Mouse (Mus musculus): ENCODE measurements around the gene Flt3l. TPM values are rescaled to one million over a fixed set of nuclear protein-coding genes. Genes with fewer than 3 reads are reported as not detected.

Gene Flt3l
- total and polyA plus RNA-seq, 2 experiments, result 3.2 to 30.8 TPM

DNA sequence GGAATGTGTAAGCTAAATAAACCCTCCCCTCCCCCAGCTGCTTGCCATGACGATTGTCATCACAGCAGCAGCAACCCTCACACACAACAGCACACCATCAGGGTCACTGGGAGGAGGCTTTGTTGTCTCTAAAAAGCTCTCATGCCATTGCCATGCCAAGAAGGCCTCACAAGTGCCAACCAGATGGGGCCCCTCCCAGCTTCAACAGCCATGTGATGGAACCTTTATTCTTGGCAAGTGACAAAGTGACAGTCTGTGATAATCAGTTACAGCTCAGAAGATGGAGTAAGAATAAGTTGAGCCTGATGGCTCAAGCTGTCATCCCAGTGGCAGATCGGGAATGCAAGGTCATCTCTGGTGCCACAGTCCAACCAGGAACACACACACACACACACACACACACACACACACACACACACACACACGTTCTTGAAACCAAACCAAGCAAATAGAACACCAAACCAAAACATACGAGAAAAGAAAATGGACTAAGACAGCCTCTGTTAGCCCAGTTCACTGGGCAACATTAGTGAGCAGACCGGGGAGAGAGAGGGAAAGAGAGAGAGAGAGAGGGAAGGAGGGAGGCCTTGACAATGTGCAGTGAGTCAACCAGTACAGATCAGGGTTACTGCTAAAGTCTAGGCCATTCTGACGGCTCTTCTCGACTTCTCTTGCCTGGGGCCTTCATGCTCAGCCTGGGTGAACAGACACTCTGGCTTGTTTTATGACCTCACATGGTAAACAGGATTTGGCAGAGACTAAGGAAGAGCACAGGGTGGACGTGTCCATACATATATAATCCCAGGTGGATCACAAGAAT is 3.9 kb upstream of the Flt3l start:
- Histone ChIP-seq H3K79me2 (ENCODE audit: control insufficient read depth, insufficient read depth, low read length) (no peaks in the 10 kb centered on the region), H3K4me3 (ENCODE audit: insufficient read depth, low read depth, low read length) (no peak overlapping the region), H3K36me3 (ENCODE audit: control insufficient read depth, insufficient read depth, low read length) (peaks cover 17% of the 10 kb centered on the region; the same call in 1 of the 2 replicates), H3K27me3 (ENCODE audit: control insufficient read depth, insufficient read depth, low read length) (no peaks in the 10 kb centered on the region), H3K4me1 (ENCODE audit: control insufficient read depth, insufficient read depth, low read length) (peaks cover 11% of the 10 kb centered on the region), H3K9ac (ENCODE audit: low read depth, low read length) (no peak overlapping the region), H3K27ac (replicated peaks; ENCODE audit: insufficient read depth, low read depth, low read length) (peak overlapping the region; percentile 35)
- 47% methylated on average over 8 of the region's 8 CpGs for WGBS
- DNase-seq (ENCODE audit: extremely low read depth, low read depth, low spot score), result peak; percentile 48
- TF ChIP-seq CTCF (IDR thresholded peaks at IDR 0.05; ENCODE audit: low read depth, low read length) (no peak), POLR2A (IDR thresholded peaks at IDR 0.05; ENCODE audit: extremely low read depth, insufficient read depth, low read length) (no peak)

DNA sequence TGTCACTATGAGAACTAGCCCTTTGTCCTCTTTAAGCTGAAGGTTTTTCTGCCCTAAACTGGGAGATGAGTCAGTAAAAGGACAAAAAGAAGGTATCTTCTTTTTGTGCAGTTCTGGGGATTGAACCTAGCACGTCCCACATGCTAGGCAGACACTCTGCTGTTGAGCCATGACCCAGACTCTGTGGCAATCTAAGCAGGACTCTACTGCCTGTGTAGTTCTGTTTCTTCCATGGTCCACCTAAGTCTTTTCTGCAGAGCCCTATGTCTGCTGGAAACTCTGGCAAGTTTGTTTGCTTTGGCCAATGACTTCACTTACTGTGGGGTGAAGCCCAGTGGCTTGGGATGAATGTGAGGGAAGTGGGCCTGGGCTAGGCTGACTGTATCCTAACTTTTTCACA is 2.2 kb upstream of the Flt3l start:
- Histone ChIP-seq H3K79me2 (ENCODE audit: control insufficient read depth, insufficient read depth, low read length) (no peaks in the 10 kb centered on the region; the same call in 1 of the 2 replicates), H3K9ac (ENCODE audit: low read depth, low read length) (no peak overlapping the region), H3K27ac (replicated peaks; ENCODE audit: insufficient read depth, low read depth, low read length) (no peak overlapping the region), H3K36me3 (ENCODE audit: control insufficient read depth, insufficient read depth, low read length) (peaks cover 7% of the 10 kb centered on the region; the same call in 1 of the 2 replicates), H3K4me3 (ENCODE audit: insufficient read depth, low read depth, low read length) (no peak overlapping the region), H3K4me1 (ENCODE audit: control insufficient read depth, insufficient read depth, low read length) (peaks cover 11% of the 10 kb centered on the region), H3K27me3 (ENCODE audit: control insufficient read depth, insufficient read depth, low read length) (no peaks in the 10 kb centered on the region)
- no peak for DNase-seq (ENCODE audit: extremely low read depth, low read depth, low spot score)
- 91% methylated on average over 1 of the region's 1 CpGs for WGBS
- no peak for TF ChIP-seq POLR2A (IDR thresholded peaks at IDR 0.05; ENCODE audit: extremely low read depth, insufficient read depth, low read length)
- no peak for TF ChIP-seq CTCF (IDR thresholded peaks at IDR 0.05; ENCODE audit: low read depth, low read length)

DNA sequence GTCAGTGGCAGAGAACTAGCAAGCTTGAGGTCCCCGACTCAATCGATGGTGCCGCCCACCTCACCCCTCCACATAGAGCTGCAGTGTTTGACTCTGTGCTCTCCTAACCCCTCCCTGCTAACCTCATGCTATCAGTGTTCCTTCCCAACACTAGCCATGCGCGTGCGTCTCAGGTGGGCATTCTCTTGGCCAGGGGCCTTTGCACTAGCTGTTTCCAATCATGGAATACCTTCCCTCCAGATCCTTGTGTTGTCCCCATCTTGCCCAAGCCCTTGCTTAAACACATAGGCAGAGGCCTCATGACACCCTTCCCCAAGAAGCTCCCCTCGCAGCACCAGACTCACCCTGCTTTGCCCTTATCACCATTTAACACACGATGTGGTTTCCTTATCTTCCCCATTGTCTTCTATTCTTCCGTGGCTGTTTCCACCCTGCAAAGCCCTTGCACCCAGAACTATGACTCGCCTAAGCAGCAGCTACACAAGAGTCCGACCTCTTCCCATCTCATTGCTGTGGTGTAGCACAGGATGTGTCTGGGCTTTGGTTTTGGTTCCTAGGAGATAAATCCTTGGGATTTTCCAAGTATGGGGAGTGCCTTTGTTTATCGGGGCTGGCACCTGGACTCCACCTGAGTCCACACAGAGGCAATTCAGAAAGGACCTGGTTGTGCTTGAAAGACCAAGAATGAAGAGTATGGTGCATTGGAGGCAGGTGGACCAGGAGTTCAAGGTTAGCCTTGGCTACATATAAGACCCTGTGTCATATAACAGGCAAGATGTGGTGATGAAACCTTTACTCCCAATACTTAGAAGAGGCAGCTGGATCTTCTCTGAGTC is 1.2 kb upstream of the Flt3l start:
- Histone ChIP-seq H3K4me3 (ENCODE audit: insufficient read depth, low read depth, low read length) (no peak overlapping the region), H3K36me3 (ENCODE audit: control insufficient read depth, insufficient read depth, low read length) (peaks cover 3% of the 10 kb centered on the region; the same call in 1 of the 2 replicates), H3K4me1 (ENCODE audit: control insufficient read depth, insufficient read depth, low read length) (peaks cover 11% of the 10 kb centered on the region), H3K79me2 (ENCODE audit: control insufficient read depth, insufficient read depth, low read length) (no peaks in the 10 kb centered on the region; the same call in 1 of the 2 replicates), H3K9ac (ENCODE audit: low read depth, low read length) (no peak overlapping the region), H3K27me3 (ENCODE audit: control insufficient read depth, insufficient read depth, low read length) (no peaks in the 10 kb centered on the region), H3K27ac (replicated peaks; ENCODE audit: insufficient read depth, low read depth, low read length) (no peak overlapping the region)
- DNase-seq (ENCODE audit: extremely low read depth, low read depth, low spot score), result no peak
- WGBS, result 66% methylated on average over 12 of the region's 12 CpGs
- TF ChIP-seq POLR2A (IDR thresholded peaks at IDR 0.05; ENCODE audit: extremely low read depth, insufficient read depth, low read length) (no peak), CTCF (IDR thresholded peaks at IDR 0.05; ENCODE audit: low read depth, low read length) (no peak)

DNA sequence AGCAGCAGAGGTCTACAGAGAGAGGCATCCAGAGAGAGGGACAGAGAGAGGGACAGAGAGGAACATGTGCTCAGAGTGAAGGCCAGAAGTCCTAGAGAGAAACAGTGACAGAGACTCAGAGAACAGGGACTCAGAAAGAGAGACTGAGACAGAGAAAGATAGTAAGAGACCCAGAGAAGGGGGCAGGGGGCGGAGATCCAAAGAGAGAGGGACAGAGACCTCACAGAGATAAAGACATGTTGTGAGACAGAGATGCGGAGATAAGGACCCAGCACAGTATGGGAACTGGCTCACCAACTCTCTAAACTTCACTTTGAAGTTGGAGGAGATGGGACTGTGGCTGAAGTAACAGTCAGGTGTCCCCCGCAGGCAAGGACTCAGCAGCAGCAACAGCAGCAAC is 862 bp downstream of the Flt3l start:
- Histone ChIP-seq H3K4me1 (ENCODE audit: control insufficient read depth, insufficient read depth, low read length) (peaks cover 21% of the 10 kb centered on the region), H3K79me2 (ENCODE audit: control insufficient read depth, insufficient read depth, low read length) (no peaks in the 10 kb centered on the region; the same call in 1 of the 2 replicates), H3K9ac (ENCODE audit: low read depth, low read length) (peak overlapping the region; percentile 76), H3K27ac (replicated peaks; ENCODE audit: insufficient read depth, low read depth, low read length) (no peak overlapping the region), H3K4me3 (ENCODE audit: insufficient read depth, low read depth, low read length) (peak overlapping the region; percentile 70; the same call in 1 of the 2 replicates), H3K36me3 (ENCODE audit: control insufficient read depth, insufficient read depth, low read length) (no peaks in the 10 kb centered on the region), H3K27me3 (ENCODE audit: control insufficient read depth, insufficient read depth, low read length) (no peaks in the 10 kb centered on the region)
- 85% methylated on average over 3 of the region's 3 CpGs for WGBS
- TF ChIP-seq POLR2A (IDR thresholded peaks at IDR 0.05; ENCODE audit: extremely low read depth, insufficient read depth, low read length), result no peak
- no peak for TF ChIP-seq CTCF (IDR thresholded peaks at IDR 0.05; ENCODE audit: low read depth, low read length)
- no peak for DNase-seq (ENCODE audit: extremely low read depth, low read depth, low spot score)

DNA sequence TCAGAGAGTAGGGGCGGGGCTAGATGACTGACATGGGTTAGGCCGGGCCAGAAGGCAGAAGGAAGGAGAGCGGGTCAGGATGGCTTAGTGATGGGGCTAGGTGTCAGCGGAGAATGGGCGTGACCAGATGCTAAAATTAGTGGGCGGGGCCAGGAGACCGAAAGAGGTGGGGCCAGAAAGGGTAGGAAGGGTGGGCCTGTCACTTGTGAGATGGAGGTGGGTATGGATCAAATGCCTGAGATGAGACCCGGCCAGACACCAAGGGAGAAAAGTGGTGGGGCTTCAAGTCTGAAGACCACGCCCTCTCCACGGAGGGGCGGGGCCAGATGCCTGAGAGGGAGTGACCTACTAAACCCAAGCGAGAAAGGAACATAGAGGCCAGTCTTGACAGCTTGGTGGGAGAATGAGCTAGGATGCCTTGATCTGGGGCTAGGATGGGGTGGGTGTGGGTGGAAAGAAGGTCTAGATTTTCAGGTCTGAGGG is 1.6 kb downstream of the Flt3l start:
- no peak overlapping the region for H3K9ac ChIP-seq (ENCODE audit: low read depth, low read length)
- no peak overlapping the region for H3K27ac ChIP-seq (replicated peaks; ENCODE audit: insufficient read depth, low read depth, low read length)

More for the DNA sequence above, 1.6 kb downstream of the Flt3l start:
- Histone ChIP-seq H3K79me2 (ENCODE audit: control insufficient read depth, insufficient read depth, low read length) (no peaks in the 10 kb centered on the region; the same call in 1 of the 2 replicates), H3K27me3 (ENCODE audit: control insufficient read depth, insufficient read depth, low read length) (no peaks in the 10 kb centered on the region), H3K4me1 (ENCODE audit: control insufficient read depth, insufficient read depth, low read length) (peaks cover 19% of the 10 kb centered on the region), H3K4me3 (ENCODE audit: insufficient read depth, low read depth, low read length) (no peak overlapping the region), H3K36me3 (ENCODE audit: control insufficient read depth, insufficient read depth, low read length) (no peaks in the 10 kb centered on the region)
- 47% methylated on average over 12 of the region's 12 CpGs for WGBS
- no peak for DNase-seq (ENCODE audit: extremely low read depth, low read depth, low spot score)
- TF ChIP-seq POLR2A (IDR thresholded peaks at IDR 0.05; ENCODE audit: extremely low read depth, insufficient read depth, low read length) (no peak), CTCF (IDR thresholded peaks at IDR 0.05; ENCODE audit: low read depth, low read length) (no peak)

All from liver, adult 2 months (tissue).